Mouse (Mus musculus): Measurements from ENCODE around the gene Rcl1. TPM values are rescaled to one million over a fixed set of nuclear protein-coding genes. Genes with fewer than 3 reads are reported as not detected.
A peak's percentile ranks its signal among the peaks of the same experiment; 100 is the strongest.

The Rcl1 gene
- total and polyA plus RNA-seq, 2 experiments from 2014 or later: 23.6 to 34.6 TPM

- H3K9me3 ChIP-seq (ENCODE audit: low read length): no peaks in the 10 kb centered on the region
- ATAC-seq (ENCODE audit: low FRiP score): no peak
- peaks cover 21% of the 10 kb centered on the region for H3K36me3 ChIP-seq (ENCODE audit: insufficient read depth, low read length)
- H3K4me2 ChIP-seq (ENCODE audit: low read depth, low read length, poor library complexity, severe bottlenecking): no peak overlapping the region
- WGBS: 91% methylated on average over 10 of the region's 10 CpGs
- no peak for DNase-seq (ENCODE audit: low spot score)
- no peak overlapping the region for H3K27ac ChIP-seq (ENCODE audit: low read depth, low read length)
- H3K9ac ChIP-seq (replicated peaks; ENCODE audit: low read length, poor library complexity, severe bottlenecking): no peak overlapping the region
- no peak for TF ChIP-seq CTCF (IDR thresholded peaks at IDR 0.05)
- H3K4me3 ChIP-seq (ENCODE audit: low read depth, low read length): no peak overlapping the region
- no peaks in the 10 kb centered on the region for H3K27me3 ChIP-seq (ENCODE audit: insufficient read depth, low read length)
- H3K4me1 ChIP-seq (ENCODE audit: insufficient read depth, low read length): no peaks in the 10 kb centered on the region
Observed at GRCm38 (mm10) chr19:29138546-29139270, 37.5 kb downstream of the Rcl1 start.

DNA sequence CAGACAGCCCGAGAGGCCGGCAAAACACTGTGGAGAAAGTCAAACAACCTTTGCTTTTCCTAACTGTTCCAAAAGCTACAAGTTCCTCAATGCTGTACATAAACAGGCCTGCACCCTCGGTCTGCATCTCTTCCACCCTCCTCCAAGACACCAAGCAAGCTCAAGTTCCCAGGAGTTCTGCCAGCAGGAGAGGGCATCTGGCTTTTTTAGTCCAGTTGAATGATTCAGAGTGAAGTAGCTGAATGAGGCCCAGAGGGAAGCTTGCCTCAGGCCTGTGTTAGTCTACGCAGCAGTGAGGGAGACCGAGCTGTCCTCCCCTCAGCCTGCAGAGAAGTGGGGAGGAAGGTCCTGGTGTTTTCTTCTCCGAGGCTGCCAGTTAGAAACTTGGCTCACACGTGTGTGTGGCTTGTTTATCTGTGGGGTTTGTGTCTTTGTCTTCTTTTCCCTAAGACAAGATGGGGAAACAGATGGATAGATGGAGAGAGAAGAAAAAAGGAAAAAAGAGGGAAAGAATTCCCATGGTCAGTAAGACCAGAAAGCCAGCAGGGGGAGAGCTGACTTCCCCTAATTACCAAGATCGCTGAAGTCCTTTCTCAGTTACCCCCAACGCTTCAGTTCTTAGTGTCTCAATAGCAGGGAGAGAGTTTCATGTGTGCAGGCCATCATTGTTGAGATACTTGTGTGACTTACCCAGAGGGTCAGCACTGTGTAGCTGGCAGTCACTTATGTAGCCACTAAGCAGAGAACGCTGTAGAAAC lies 38.7 kb downstream of the Rcl1 start:
- H3K4me1 ChIP-seq (ENCODE audit: insufficient read depth, low read length): no peaks in the 10 kb centered on the region
- no peak overlapping the region for H3K4me2 ChIP-seq (ENCODE audit: low read depth, low read length, poor library complexity, severe bottlenecking)
- H3K36me3 ChIP-seq (ENCODE audit: insufficient read depth, low read length): peaks cover 22% of the 10 kb centered on the region
- no peaks in the 10 kb centered on the region for H3K27me3 ChIP-seq (ENCODE audit: insufficient read depth, low read length)
- no peaks in the 10 kb centered on the region for H3K9me3 ChIP-seq (ENCODE audit: low read length)
- ATAC-seq (ENCODE audit: low FRiP score): no peak
- WGBS: 80% methylated on average over 10 of the region's 10 CpGs
- no peak overlapping the region for H3K4me3 ChIP-seq (ENCODE audit: low read depth, low read length)
- peak; percentile 64 for TF ChIP-seq CTCF (IDR thresholded peaks at IDR 0.05)
- no peak overlapping the region for H3K27ac ChIP-seq (ENCODE audit: low read depth, low read length)
- peak; percentile 43 for DNase-seq (ENCODE audit: low spot score)
- H3K9ac ChIP-seq (replicated peaks; ENCODE audit: low read length, poor library complexity, severe bottlenecking): no peak overlapping the region

DNA sequence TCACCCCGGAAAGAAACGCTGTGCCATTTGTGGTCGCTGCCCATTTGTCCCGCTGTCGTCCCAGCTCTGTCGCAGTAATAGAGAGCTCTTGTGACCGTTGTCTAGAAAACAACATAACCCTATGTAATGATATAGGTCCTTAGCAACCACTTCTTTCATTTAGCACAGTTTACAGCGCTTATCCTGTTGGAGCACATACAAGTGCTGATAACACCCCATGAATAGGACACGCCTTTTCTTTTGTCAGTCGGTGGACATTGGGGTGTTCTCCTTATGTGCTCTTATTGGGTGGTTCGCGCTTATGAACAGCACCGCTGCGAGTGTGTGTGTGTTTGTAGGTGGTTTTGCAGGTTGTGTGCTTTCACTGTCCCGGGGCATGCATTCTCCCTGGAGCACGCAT lies 39.8 kb downstream of the Rcl1 start:
- Histone ChIP-seq H3K27me3 (ENCODE audit: insufficient read depth, low read length) (no peaks in the 10 kb centered on the region), H3K9ac (replicated peaks; ENCODE audit: low read length, poor library complexity, severe bottlenecking) (no peak overlapping the region), H3K36me3 (ENCODE audit: insufficient read depth, low read length) (peaks cover 21% of the 10 kb centered on the region), H3K9me3 (ENCODE audit: low read length) (no peaks in the 10 kb centered on the region), H3K4me1 (ENCODE audit: insufficient read depth, low read length) (no peaks in the 10 kb centered on the region), H3K4me2 (ENCODE audit: low read depth, low read length, poor library complexity, severe bottlenecking) (no peak overlapping the region), H3K27ac (ENCODE audit: low read depth, low read length) (no peak overlapping the region), H3K4me3 (ENCODE audit: low read depth, low read length) (no peak overlapping the region)
- TF ChIP-seq CTCF (IDR thresholded peaks at IDR 0.05): no peak
- ATAC-seq (ENCODE audit: low FRiP score) (no peak), DNase-seq (ENCODE audit: low spot score) (no peak)
- WGBS: 96% methylated on average over 16 of the region's 16 CpGs

- no peak overlapping the region for H3K4me3 ChIP-seq (ENCODE audit: low read depth, low read length)
- H3K9ac ChIP-seq (replicated peaks; ENCODE audit: low read length, poor library complexity, severe bottlenecking): no peak overlapping the region
- peaks cover 17% of the 10 kb centered on the region for H3K36me3 ChIP-seq (ENCODE audit: insufficient read depth, low read length)
- 83% methylated on average over 6 of the region's 6 CpGs for WGBS
- H3K9me3 ChIP-seq (ENCODE audit: low read length): no peaks in the 10 kb centered on the region
- no peak overlapping the region for H3K4me2 ChIP-seq (ENCODE audit: low read depth, low read length, poor library complexity, severe bottlenecking)
- H3K4me1 ChIP-seq (ENCODE audit: insufficient read depth, low read length): no peaks in the 10 kb centered on the region
- H3K27me3 ChIP-seq (ENCODE audit: insufficient read depth, low read length): no peaks in the 10 kb centered on the region
- no peak overlapping the region for H3K27ac ChIP-seq (ENCODE audit: low read depth, low read length)
- no peak for TF ChIP-seq CTCF (IDR thresholded peaks at IDR 0.05)
- no peak for ATAC-seq (ENCODE audit: low FRiP score)
- DNase-seq (ENCODE audit: low spot score): no peak
Observed at GRCm38 (mm10) chr19:29142307-29142706, 41.1 kb downstream of the Rcl1 start.

- Histone ChIP-seq H3K27ac (ENCODE audit: low read depth, low read length) (no peak overlapping the region), H3K4me2 (ENCODE audit: low read depth, low read length, poor library complexity, severe bottlenecking) (no peak overlapping the region), H3K4me3 (ENCODE audit: low read depth, low read length) (no peak overlapping the region), H3K36me3 (ENCODE audit: insufficient read depth, low read length) (peaks cover 11% of the 10 kb centered on the region), H3K9ac (replicated peaks; ENCODE audit: low read length, poor library complexity, severe bottlenecking) (no peak overlapping the region), H3K4me1 (ENCODE audit: insufficient read depth, low read length) (no peaks in the 10 kb centered on the region), H3K27me3 (ENCODE audit: insufficient read depth, low read length) (no peaks in the 10 kb centered on the region), H3K9me3 (ENCODE audit: low read length) (no peaks in the 10 kb centered on the region)
- WGBS: 91% methylated on average over 6 of the region's 6 CpGs
- no peak for TF ChIP-seq CTCF (IDR thresholded peaks at IDR 0.05)
- ATAC-seq (ENCODE audit: low FRiP score) (no peak), DNase-seq (ENCODE audit: low spot score) (no peak)
Observed at GRCm38 (mm10) chr19:29145421-29145820, 44.2 kb downstream of the Rcl1 start.

- Histone ChIP-seq H3K27ac (ENCODE audit: low read depth, low read length) (no peak overlapping the region), H3K4me1 (ENCODE audit: insufficient read depth, low read length) (no peaks in the 10 kb centered on the region), H3K27me3 (ENCODE audit: insufficient read depth, low read length) (no peaks in the 10 kb centered on the region), H3K9ac (replicated peaks; ENCODE audit: low read length, poor library complexity, severe bottlenecking) (no peak overlapping the region), H3K9me3 (ENCODE audit: low read length) (no peaks in the 10 kb centered on the region), H3K4me2 (ENCODE audit: low read depth, low read length, poor library complexity, severe bottlenecking) (no peak overlapping the region), H3K4me3 (ENCODE audit: low read depth, low read length) (no peak overlapping the region), H3K36me3 (ENCODE audit: insufficient read depth, low read length) (peaks cover 11% of the 10 kb centered on the region)
- ATAC-seq (ENCODE audit: low FRiP score): no peak
- no peak for TF ChIP-seq CTCF (IDR thresholded peaks at IDR 0.05)
- no peak for DNase-seq (ENCODE audit: low spot score)
- 76% methylated on average over 9 of the region's 9 CpGs for WGBS
Observed at GRCm38 (mm10) chr19:29146820-29147219, 45.6 kb downstream of the Rcl1 start.
